Mouse (Mus musculus): Measurements from ENCODE around the gene Map3k3.
"Not testable (repeated sequence)": the region's sequence is repeated elsewhere in the genome, so short reads cannot be mapped to it uniquely, and the experiment has no call there.

Map3k3 gene

DNA sequence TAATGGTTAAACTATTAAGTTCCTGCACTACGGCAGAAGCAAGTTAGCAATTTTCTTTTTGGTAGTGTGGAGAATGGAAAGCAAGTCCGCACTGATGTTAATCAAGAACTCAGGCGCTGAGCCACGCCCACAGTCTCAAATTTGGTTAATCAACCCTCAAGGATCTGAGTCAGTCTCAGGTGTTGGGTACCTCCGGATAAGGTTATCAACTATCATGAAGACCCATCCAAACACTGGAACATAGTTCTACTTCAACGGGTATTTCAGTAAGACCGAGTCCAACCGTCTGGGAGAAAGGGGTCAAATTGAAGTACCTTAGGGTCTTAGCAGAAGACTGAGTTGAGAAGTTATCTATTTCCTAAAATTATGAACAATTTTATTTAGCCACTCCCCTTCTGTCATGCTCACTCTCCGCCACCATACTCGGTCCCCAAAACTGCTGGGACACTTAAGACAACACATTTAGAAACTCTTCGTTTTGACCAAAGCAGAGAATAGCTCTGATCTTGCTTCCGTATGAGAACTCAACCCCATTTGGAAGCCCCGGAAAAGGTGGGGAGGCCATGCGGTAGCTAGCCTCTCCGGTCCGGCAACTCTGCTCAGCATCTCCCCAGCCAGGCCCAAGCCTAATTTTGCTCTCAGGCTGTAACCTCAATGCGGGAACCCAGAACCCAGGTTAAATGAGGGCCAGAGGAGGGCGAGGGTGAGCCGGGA, 108.4 kb downstream of the Map3k3 start:
- no peak for DNase-seq (ENCODE audit: low spot score in 2 of 2)

DNA sequence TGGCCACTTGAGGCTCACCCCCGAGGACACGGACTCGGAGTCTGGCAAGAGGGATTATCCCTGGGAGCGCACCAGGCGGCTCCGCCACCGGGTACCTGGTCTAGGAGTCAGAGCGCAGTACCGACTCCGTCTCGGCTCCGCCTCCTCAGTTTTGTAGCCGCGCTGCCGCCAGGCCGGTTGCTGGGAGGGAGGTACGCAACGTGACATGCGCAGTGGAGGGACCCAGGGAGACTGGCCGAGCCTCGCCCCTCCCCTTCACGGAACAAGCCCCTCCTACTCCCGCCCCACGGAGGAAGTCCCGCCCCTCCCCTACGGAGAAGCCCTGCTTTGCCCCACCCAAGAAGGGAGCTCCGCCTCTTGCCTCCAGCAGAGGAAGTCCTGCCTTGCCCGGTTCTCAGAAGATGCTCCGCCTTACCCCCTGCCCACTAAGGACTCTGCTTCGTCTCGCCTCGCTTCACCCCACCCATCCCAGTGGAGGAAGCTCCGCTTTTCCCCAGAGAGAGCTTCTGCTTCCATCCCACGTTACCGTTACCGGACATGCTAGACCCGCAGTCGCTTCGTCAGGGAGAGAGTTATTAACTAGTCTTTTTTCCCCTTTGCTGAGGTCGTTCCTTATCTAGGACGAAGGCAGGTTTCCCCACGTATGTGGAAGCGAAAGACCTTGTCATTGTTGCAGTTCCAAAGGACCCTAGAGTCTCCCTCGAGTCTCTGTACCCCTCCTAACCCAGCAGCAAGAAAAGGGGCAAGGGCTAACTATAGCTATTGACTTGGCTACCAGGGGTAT, 109.2 kb downstream of the Map3k3 start:
- peak; percentile 91 to 95 for DNase-seq (ENCODE audit: low spot score in 2 of 2)

DNA sequence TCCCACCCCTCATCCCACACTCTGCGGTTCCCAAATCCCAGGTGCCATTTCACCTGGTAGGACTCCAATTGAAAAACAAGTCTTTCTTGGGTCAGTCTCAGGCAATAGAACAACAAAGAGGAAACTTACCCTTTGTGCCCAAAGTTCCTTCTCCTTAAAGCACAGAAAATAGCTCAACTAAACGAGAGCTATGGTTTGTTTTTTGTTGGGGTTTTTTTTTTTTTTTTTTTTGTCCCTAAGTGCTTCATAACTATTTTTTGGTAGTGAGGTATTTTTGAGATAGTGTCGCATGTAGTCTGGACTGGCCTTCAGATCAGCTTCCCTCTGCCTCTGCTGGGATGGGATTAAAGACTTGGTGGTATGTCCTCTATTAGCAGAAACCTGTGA, 109.7 kb downstream of the Map3k3 start:
- DNase-seq (ENCODE audit: low spot score in 2 of 2) = no peak

DNA sequence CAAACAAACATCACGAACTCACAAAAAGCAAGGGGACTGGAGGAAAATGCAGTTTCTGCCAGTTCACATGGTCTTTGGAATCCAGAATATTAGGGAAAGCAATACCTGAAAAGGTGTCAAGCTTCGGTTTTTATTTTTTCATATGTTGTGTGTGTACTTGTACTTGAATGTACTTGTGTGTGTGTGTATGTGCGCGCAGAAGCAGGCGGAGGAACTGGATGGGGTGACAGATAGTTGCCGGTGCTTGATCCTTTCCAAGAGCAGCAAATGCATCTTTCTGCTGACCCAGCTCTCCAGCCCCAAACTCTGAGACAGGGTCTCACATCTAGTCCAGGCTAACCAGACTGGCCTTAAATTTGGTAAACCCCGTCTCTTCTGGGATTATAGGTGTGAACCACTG, 110.5 kb downstream of the Map3k3 start:
- no peak for DNase-seq (ENCODE audit: low spot score in 2 of 2)

DNA sequence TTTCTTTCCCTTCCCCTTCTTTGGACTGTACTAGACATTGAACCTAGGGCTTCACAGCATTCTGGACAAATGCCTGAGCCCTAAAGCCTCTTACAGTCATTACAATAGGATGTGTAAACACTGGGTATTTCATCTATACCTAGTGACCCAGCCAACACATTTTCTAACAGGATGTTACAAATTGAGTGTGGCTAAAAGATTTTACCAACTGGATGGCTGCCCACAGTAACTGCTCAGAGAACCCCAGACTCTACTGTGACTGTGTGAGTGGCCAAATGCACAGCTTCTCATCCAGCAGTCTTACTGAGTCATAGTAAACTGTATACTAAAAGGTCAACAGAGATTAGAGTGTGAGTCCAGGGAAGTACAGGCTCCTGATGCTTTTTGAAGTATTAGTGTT, 110.9 kb downstream of the Map3k3 start:
- no peak for DNase-seq (ENCODE audit: low spot score in 2 of 2)

DNA sequence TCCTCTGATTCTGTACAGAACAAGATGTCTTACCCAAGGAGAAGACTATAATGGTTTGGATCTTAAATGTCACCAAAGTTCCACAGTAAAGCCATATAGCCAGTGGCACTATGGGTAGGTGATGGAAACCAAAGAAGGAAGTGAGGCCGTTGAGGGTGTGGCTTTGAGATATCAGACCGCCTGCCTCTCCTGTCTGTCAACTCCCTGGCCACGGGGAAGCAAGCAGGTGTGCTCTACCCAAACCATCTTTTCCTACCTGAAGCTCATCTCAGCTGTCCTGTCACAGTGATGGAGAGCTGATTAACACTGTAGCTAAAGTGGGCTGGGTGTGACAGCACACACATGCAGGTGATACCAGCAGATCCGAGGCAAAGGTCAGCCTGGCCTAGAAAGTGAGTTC, 113.9 kb downstream of the Map3k3 start:
- DNase-seq (ENCODE audit: low spot score in 2 of 2) = no peak

DNA sequence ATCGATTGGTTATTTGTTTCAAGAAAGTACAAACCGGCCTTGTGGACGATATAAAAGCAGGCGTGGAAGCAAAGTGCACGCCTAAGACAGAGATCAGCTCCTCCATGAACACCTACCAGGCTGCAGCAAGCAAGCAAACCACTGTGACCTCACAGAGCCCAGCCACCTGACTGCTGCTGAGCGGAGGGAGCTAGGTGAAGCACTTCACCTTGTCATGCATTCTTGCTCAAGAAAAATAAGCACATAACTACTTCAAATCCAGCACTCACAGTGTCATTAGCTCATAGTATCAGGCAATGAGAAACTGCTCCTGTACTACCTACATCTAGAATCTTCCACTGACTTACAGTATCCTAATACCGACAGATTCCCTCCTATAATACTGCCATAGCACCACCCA, 115.6 kb downstream of the Map3k3 start:
- DNase-seq (ENCODE audit: low spot score in 2 of 2) = not testable (repeated sequence)

DNA sequence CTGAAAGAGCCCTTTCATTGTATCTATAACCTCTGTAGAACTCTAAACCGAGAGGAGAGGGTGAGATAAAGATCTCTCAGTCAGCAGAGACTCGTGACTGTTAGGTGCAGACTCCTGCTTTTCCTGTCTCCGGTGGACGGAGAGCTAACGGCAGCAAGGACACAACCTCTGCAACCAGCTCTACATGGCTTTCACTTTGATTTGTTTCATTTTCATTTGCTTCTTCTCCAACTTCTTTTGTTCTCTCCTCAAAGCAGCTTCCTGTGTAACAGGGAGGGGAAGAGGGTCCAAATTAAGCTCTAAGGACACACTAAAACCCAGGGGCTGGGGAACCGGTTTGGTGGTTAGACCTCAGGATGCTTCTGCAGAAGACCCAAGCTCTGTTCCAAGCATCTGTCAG, 116.3 kb downstream of the Map3k3 start:
- no peak for DNase-seq (ENCODE audit: low spot score in 2 of 2)

DNA sequence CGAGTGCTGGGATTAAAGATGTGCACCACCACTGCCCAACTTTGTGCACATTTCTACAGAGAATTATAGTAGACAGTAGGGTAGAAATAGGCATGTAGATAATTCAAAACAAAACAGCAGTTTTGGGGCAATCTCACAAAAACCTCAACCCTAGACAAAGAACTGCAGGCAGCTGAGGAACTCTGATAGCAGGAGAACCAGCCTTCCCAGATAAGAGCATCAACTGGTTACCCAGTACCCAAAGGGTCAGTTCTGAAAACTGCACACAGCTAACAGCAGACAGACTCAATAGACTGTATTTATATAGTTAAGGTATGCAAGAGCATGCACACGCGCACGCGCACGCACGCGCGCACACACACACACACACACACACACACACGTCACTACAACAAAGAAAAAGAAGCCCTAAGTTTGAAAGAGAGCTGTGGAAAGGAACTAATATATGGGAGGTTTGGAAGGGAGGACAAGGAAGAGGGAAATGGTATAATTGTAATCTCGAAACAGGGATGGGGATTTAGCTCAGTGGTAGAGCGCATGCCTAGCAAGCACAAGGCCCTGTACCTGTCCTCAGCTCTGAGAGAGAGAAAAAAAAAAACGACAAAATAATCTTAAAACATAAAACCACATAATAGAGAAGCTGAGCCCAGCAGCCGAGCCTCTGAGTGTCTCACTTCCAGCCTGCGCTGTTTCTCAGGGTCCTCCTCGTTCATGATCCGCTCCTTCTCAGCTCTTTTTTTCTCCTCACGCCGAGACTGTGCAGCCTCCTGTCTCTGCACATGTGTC, 117.1 kb downstream of the Map3k3 start:
- no peak for DNase-seq (ENCODE audit: low spot score in 2 of 2)

DNA sequence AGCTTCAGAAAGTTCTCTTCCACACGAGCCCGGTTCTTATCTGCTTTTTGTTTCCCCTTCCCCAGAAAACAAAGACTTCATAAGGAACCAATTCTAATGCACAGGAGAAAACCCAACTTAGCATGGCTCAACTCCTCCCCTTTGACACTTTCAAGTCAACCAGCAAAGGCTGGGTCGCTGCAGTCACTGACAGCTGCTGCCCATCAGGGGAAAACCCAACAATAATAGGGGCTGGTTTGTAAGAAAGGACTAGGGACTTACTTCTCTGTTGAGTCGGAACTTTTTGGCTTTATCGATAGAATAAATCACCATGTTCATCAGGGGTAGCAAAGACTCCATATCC, 117.7 kb downstream of the Map3k3 start, which contains the start of gene Strada:
Gene Strada, minus strand, starts transcription at position 46 of the 343 bp plus-strand sequence.
- no peak for DNase-seq (ENCODE audit: low spot score in 2 of 2)

Data from frontal cortex, postnatal 10 days (tissue).